Mouse (Mus musculus) liver, adult 2 months (tissue): ENCODE measurements around the gene Kmt2b.

Source experiments
- CTCF ChIP-seq: fragments of 200-500 bp; IDR thresholded peaks from 2 replicates; pipeline ENCODE4 v1.5.1; 2011; ENCODE audit warnings: low read depth, low read length, control low read depth
- POLR2A ChIP-seq: fragments of 200-500 bp; IDR thresholded peaks from 2 replicates; pipeline ENCODE4 v1.6.1; 2011; ENCODE audit warnings: low read length, control low read depth; ENCODE audit not compliant: insufficient read depth; ENCODE audit errors: extremely low read depth

DNA sequence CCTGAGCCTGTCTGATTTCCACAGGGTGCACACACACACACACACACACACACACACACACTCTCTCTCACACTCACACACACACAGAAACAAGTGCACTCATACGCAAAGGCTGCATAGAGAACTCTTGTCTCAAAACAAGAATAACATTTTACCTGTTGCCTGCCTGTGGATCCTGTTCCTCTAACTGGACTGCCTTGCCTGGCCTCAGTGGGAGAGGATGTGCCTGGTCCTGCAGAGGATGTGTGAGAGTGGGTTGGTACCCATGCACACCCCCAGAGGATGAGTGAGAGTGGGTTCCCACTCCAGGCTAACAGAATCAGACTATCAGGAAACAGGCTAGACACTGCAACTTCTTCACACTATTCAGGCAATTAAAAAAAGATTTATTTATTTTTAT, 37.9 kb downstream of the Kmt2b start:
- TF ChIP-seq POLR2A (no peak), CTCF (no peak)
